Mouse (Mus musculus) megakaryocyte, embryonic 14.5 days (primary cell): ENCODE measurements around the gene Arfgef3.

Source experiments
- FLI1 ChIP-seq: IDR thresholded peaks from 2 replicates; pipeline ENCODE4 v1.6.1; 2012; ENCODE audit warnings: low read length, inconsistent platforms, mixed read lengths
- GATA1 ChIP-seq: IDR thresholded peaks from 3 replicates; pipeline ENCODE4 v1.6.1; 2012; ENCODE audit warnings: mixed read lengths, low read length, inconsistent platforms, borderline replicate concordance

- TF ChIP-seq GATA1, result no peak
- TF ChIP-seq FLI1, result no peak
Observed at GRCm38 (mm10) chr10:18602030-18602429, 141.7 kb downstream of the Arfgef3 start.
